Mouse (Mus musculus) liver, adult 2 months (tissue): ENCODE measurements around the gene Zfp398.

Experiments
- CTCF ChIP-seq: fragments of 200-500 bp; IDR thresholded peaks from 2 replicates; pipeline ENCODE4 v1.5.1; 2011; ENCODE audit warnings: low read depth, low read length, control low read depth
- POLR2A ChIP-seq: fragments of 200-500 bp; IDR thresholded peaks from 2 replicates; pipeline ENCODE4 v1.6.1; 2011; ENCODE audit warnings: low read length, control low read depth; ENCODE audit not compliant: insufficient read depth; ENCODE audit errors: extremely low read depth

GRCm38 (mm10) chr6:47904361-47904760 is 68.9 kb downstream of the Zfp398 start:
- no peak for TF ChIP-seq POLR2A
- TF ChIP-seq CTCF = no peak
